Comparison of ENCODE assay signal across 10 mouse cellular contexts in the genomic region with DNA sequence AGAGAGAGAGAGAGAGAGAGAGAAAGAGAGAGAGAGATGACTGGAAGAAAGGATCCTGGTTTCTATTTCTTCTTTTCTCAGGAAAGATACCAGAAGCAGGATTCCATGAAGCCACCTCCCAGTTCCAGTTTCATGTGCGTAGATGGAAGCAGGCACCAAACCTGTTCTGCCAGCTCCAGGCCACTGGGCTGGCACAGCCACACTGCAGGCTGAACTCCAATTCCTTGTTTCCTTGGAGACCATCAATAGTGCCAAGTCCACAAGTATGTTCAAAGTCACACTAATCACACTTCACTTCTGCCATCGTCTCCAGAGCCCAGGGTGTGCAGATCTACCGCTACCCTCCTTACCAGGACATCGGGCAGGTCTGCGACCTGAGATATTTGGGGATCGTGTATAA. TPM values are rescaled to one million over a fixed set of nuclear protein-coding genes. Genes with fewer than 3 reads are reported as not detected.
DNase-seq lines count a peak whose midpoint lies in the region; ATAC-seq lines count a peak whose summit lies in the region.
"Had no signal": no experiment of that assay in that cellular context is flagged by ENCODE, and none has a peak within 500 bp of the region (broad histone marks: within the 10 kb centered on the region; RNA-seq: fewer than 3 reads in every experiment).

No protein-coding gene starts in this region.

- 0 out of 2 replicates have a peak, but pooled peaks have one; percentile 55 for ATAC-seq in hindbrain, embryonic 13.5 days (ENCODE audit: low FRiP score)
- no peak for ATAC-seq in hindbrain, embryonic 12.5 days (ENCODE audit: low FRiP score)
- no peak for ATAC-seq in midbrain, embryonic 14.5 days (ENCODE audit: low FRiP score, low TSS enrichment)
- no peak for ATAC-seq in activated CD4-positive, CD25-positive, alpha-beta regulatory T cell, adult 4 months

- peaks cover 9% of the 10 kb centered on the region for H3K4me1 ChIP-seq in hindbrain, embryonic 13.5 days (replicated peaks)
- H3K4me1 ChIP-seq in hindbrain, embryonic 12.5 days, result peaks cover 6% of the 10 kb centered on the region
- no peaks in the 10 kb centered on the region for H3K4me1 ChIP-seq in midbrain, embryonic 14.5 days (ENCODE audit: control insufficient read depth, insufficient read depth, low read length)

- H3K36me3 ChIP-seq in hindbrain, embryonic 13.5 days, result no peaks in the 10 kb centered on the region
- no peaks in the 10 kb centered on the region for H3K36me3 ChIP-seq in hindbrain, embryonic 12.5 days
- no peaks in the 10 kb centered on the region for H3K36me3 ChIP-seq in midbrain, embryonic 14.5 days (ENCODE audit: control insufficient read depth, insufficient read depth, low read length)
- H3K36me3 ChIP-seq: G1E had no signal

- DNase-seq in gastrocnemius, adult 8-10 months (ENCODE audit: low spot score in 2 of 2), result peak; percentile 41 to 60
- DNase-seq in kidney, adult 8-10 months, result peak; percentile 66 to 82
- peak; percentile 44 for DNase-seq in midbrain, embryonic 14.5 days
- DNase-seq in left cerebral cortex, adult 18-20 months (ENCODE audit: low spot score in 2 of 2), result no peak
- DNase-seq in T-cell, adult 2 months (ENCODE audit: low spot score), result no peak

- H3K27me3 ChIP-seq in hindbrain, embryonic 13.5 days, result no peaks in the 10 kb centered on the region
- no peaks in the 10 kb centered on the region for H3K27me3 ChIP-seq in hindbrain, embryonic 12.5 days
- H3K27me3 ChIP-seq in midbrain, embryonic 14.5 days (ENCODE audit: control insufficient read depth, insufficient read depth, low read length), result no peaks in the 10 kb centered on the region

- H3K9me3 ChIP-seq in hindbrain, embryonic 13.5 days, result no peaks in the 10 kb centered on the region
- no peaks in the 10 kb centered on the region for H3K9me3 ChIP-seq in hindbrain, embryonic 12.5 days (replicated peaks)
- no peaks in the 10 kb centered on the region for H3K9me3 ChIP-seq in midbrain, embryonic 14.5 days (ENCODE audit: control insufficient read depth, low read length)
- H3K9me3 ChIP-seq: G1E had no signal

- 70% methylated on average over 6 of the region's 6 CpGs for WGBS in hindbrain, embryonic 13.5 days
- 79% methylated on average over 6 of the region's 6 CpGs for WGBS in hindbrain, embryonic 12.5 days
- 73% methylated on average over 6 of the region's 6 CpGs for WGBS in midbrain, embryonic 14.5 days

- H3K27ac ChIP-seq in hindbrain, embryonic 13.5 days, result no peak overlapping the region
- H3K27ac ChIP-seq in hindbrain, embryonic 12.5 days, result no peak overlapping the region
- no peak overlapping the region for H3K27ac ChIP-seq in midbrain, embryonic 14.5 days (replicated peaks; ENCODE audit: low read depth, low read length)

- H3K9ac ChIP-seq in hindbrain, embryonic 13.5 days, result no peak overlapping the region
- H3K9ac ChIP-seq in hindbrain, embryonic 12.5 days, result no peak overlapping the region
- H3K9ac ChIP-seq in midbrain, embryonic 14.5 days (replicated peaks; ENCODE audit: low read length), result no peak overlapping the region

- no peak overlapping the region for H3K4me3 ChIP-seq in hindbrain, embryonic 13.5 days
- no peak overlapping the region for H3K4me3 ChIP-seq in hindbrain, embryonic 12.5 days
- no peak overlapping the region for H3K4me3 ChIP-seq in midbrain, embryonic 14.5 days (replicated peaks; ENCODE audit: low read depth, low read length)
- H3K4me3 ChIP-seq: myocyte had no signal

- no peak overlapping the region for H3K4me2 ChIP-seq in hindbrain, embryonic 13.5 days
- H3K4me2 ChIP-seq in hindbrain, embryonic 12.5 days (replicated peaks), result no peak overlapping the region
- H3K4me2 ChIP-seq in midbrain, embryonic 14.5 days (ENCODE audit: low read length), result no peak overlapping the region

RNA-seq across cellular contexts. Expression of a gene that starts 15.2 kb away (rescaled TPM):
- polyA plus RNA-seq in hindbrain, embryonic 13.5 days (2015; fragmentation: Nextera tagmentation; extraction: Ambion mirVana), result 17.2 and 19.1 TPM in 2 replicates
- polyA plus RNA-seq in hindbrain, embryonic 12.5 days (2016; fragmentation: Nextera tagmentation; extraction: Ambion mirVana), result 16.5 and 18.3 TPM in 2 replicates
- total RNA-seq in gastrocnemius, adult 8-10 months (2022), result 10 to 100 TPM; 46.8 to 78.5 (median 60.2) TPM
- 11.8 and 17.5 TPM in 2 replicates for polyA plus RNA-seq in midbrain, embryonic 14.5 days (2014; fragmentation: Nextera tagmentation; extraction: Ambion mirVana)
- total RNA-seq in left cerebral cortex, adult 18-20 months (2021), result 10 to 100 TPM; 42.5 to 44.8 TPM
- polyA plus RNA-seq in activated CD4-positive, CD25-positive, alpha-beta regulatory T cell, adult 4 months (2017; shearing (Covaris generic)), result under 1 TPM in 1 of 2 experiments, not detected in 1; 0.09 TPM
- polyA plus RNA-seq: G1E had no signal

Comparison
In these comparisons a context has a peak if more than half of its experiments do, and no peak if none do; other contexts are left out.
1. DNase-seq: peak in gastrocnemius, adult 8-10 months (2 of 2), kidney, adult 8-10 months (2 of 2) and midbrain, embryonic 14.5 days (single experiment); none in left cerebral cortex, adult 18-20 months (0 of 2) and T-cell, adult 2 months (single experiment).
2. RNA of a gene that starts 15.2 kb away (polyA plus RNA-seq): 17.2 to 19.1 TPM in hindbrain, embryonic 13.5 days, 11.8 to 17.5 TPM in midbrain, embryonic 14.5 days and 16.5 to 18.3 TPM in hindbrain, embryonic 12.5 days; 0.09 TPM in activated CD4-positive, CD25-positive, alpha-beta regulatory T cell, adult 4 months; every median in the first group is over 10 times any median in the second.